Mouse (Mus musculus): ENCODE data around the gene Chaf1b. TPM values are rescaled to one million over a fixed set of nuclear protein-coding genes. Genes with fewer than 3 reads are reported as not detected.

Gene Chaf1b
- polyA plus RNA-seq, 1 experiment from 2014 or later: 51.8 TPM

DNA sequence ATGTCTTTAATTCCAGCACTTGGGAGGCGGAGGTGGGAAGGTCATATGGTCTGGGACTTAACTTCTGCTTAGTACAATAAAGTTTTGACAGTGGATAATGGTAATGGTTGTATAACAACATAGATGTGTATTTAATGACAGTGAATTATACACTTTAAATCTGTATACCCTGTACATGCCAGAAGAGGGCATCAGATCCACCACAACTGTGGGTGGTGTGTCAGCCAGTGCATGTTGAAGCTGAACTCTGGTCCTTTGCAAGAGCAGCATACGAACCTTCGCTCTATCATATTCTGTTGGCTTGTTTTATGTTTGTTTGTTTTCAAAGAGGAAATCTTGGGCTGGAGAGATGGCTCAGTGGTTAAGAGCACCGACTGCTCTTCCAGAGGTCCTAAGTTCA is 63.7 kb downstream of the Chaf1b start:
- ATAC-seq (ENCODE audit: low read depth) (no peak), DNase-seq (ENCODE audit: low spot score) (no peak)
- Histone ChIP-seq H3K27ac (replicated peaks; ENCODE audit: low read depth, low read length) (no peak overlapping the region), H3K9me3 (ENCODE audit: control insufficient read depth, low read length) (no peaks in the 10 kb centered on the region), H3K4me3 (ENCODE audit: low read depth, low read length) (no peak overlapping the region), H3K4me1 (ENCODE audit: control insufficient read depth, insufficient read depth, low read length) (no peaks in the 10 kb centered on the region), H3K9ac (ENCODE audit: low read depth, low read length) (no peak overlapping the region), H3K4me2 (ENCODE audit: low read depth, low read length) (no peak overlapping the region), H3K36me3 (ENCODE audit: control insufficient read depth, insufficient read depth, low read length) (no peaks in the 10 kb centered on the region), H3K27me3 (replicated peaks; ENCODE audit: control insufficient read depth, insufficient read depth, low read length) (no peaks in the 10 kb centered on the region; the same call in 1 of the 2 replicates)
- WGBS: 91% methylated on average over 4 of the region's 4 CpGs

Other genes with a start within 250 kb of the Chaf1b start
- gene Cbr3, start 200.7 kb upstream of the Chaf1b start, polyA plus RNA-seq (2014; fragmentation: Nextera tagmentation; extraction: Ambion mirVana): 11.7 and 15.9 TPM in 2 replicates
- gene Dop1b, start 172.0 kb upstream of the Chaf1b start, polyA plus RNA-seq (2014; fragmentation: Nextera tagmentation; extraction: Ambion mirVana): 13.4 and 14.0 TPM in 2 replicates
- gene Morc3, start 51.8 kb upstream of the Chaf1b start, polyA plus RNA-seq (2014; fragmentation: Nextera tagmentation; extraction: Ambion mirVana): 31.1 and 32.1 TPM in 2 replicates
- 0.14 and 0.26 TPM in 2 replicates for gene Cldn14, start 124.9 kb downstream of the Chaf1b start, polyA plus RNA-seq (2014; fragmentation: Nextera tagmentation; extraction: Ambion mirVana)
- gene Sim2, start 201.0 kb downstream of the Chaf1b start, polyA plus RNA-seq (2014; fragmentation: Nextera tagmentation; extraction: Ambion mirVana): 3.3 and 3.6 TPM in 2 replicates